Mouse (Mus musculus) CH12.LX (cell line): ENCODE results near the gene Spag8. TPM values are rescaled to one million over a fixed set of nuclear protein-coding genes. Genes with fewer than 3 reads are reported as not detected.

Experiments used
- DNase-seq: peaks from one replicate; pipeline ENCODE4 v3.0.0-alpha.2; 2013; ENCODE audit errors: extremely low read depth
- H3K27ac ChIP-seq: 2 replicates; pipeline ENCODE4 v1.5.1; 2012; ENCODE audit warnings: low read depth, mild to moderate bottlenecking, control low read depth, moderate library complexity; ENCODE audit not compliant: insufficient read depth
- H3K27me3 ChIP-seq: replicated peaks from 2 replicates; pipeline ENCODE3; 2012; ENCODE audit warnings: inconsistent platforms
- H3K36me3 ChIP-seq, 2 experiments: replicated peaks in 1 of 2; 2 replicates each; pipeline versions ENCODE3 to v1.6.1; 2012; ENCODE audit warnings: inconsistent platforms in 1 of 2, low read length in 1 of 2, mild to moderate bottlenecking in 1 of 2, mixed read lengths in 1 of 2, moderate library complexity in 1 of 2; ENCODE audit not compliant: control insufficient read depth in 1 of 2, insufficient read depth in 1 of 2
- H3K4me1 ChIP-seq, 2 experiments: 2 replicates each; pipeline ENCODE4 v1.6.1; 2012; ENCODE audit warnings: inconsistent platforms in 1 of 2, moderate library complexity in 1 of 2; ENCODE audit not compliant: insufficient read depth in 2 of 2, control insufficient read depth in 1 of 2
- H3K4me2 ChIP-seq: 2 replicates; pipeline ENCODE4 v1.6.1; 2012; ENCODE audit warnings: low read depth, mild to moderate bottlenecking, control low read depth; ENCODE audit not compliant: poor library complexity, insufficient read depth, severe bottlenecking
- H3K4me3 ChIP-seq, 3 experiments: fragments of 150-350 bp in 1 of 3; sonication (generic) in 1 of 3; replicated peaks in 1 of 3; 2 replicates each; pipeline versions ENCODE3 to v1.5.1; 2011 to 2012; ENCODE audit warnings: low read depth in 2 of 3, low read length in 2 of 3, mild to moderate bottlenecking in 2 of 3, moderate library complexity in 2 of 3, control low read depth in 1 of 3, improper control_type of control experiment in 1 of 3, inconsistent platforms in 1 of 3, mixed read lengths in 1 of 3; ENCODE audit not compliant: poor library complexity in 1 of 3
- H3K79me2 ChIP-seq: replicated peaks from 2 replicates; pipeline ENCODE4 v1.6.1; 2012; ENCODE audit warnings: mild to moderate bottlenecking, moderate library complexity; ENCODE audit not compliant: control insufficient read depth, poor library complexity, insufficient read depth, severe bottlenecking; ENCODE audit errors: extremely low read depth
- H3K9ac ChIP-seq: 2 replicates; pipeline ENCODE4 v1.6.1; 2012; ENCODE audit warnings: low read depth, mild to moderate bottlenecking, control low read depth, moderate library complexity; ENCODE audit not compliant: insufficient read depth
- H3K9me3 ChIP-seq: replicated peaks from 2 replicates; pipeline ENCODE3; 2012; ENCODE audit warnings: low read length, inconsistent platforms, mixed read lengths
- BHLHE40 ChIP-seq: IDR thresholded peaks from 2 replicates; pipeline ENCODE4 v1.6.1; 2011; ENCODE audit warnings: mild to moderate bottlenecking, low read depth, low read length, improper control_type of control experiment
- CHD1 ChIP-seq: IDR thresholded peaks from 2 replicates; pipeline ENCODE4 v1.6.1; 2012; ENCODE audit warnings: low read depth, low read length, improper control_type of control experiment, inconsistent platforms
- E2F4 ChIP-seq: IDR thresholded peaks from 2 replicates; pipeline ENCODE4 v1.6.1; 2011; ENCODE audit warnings: low read depth, low read length, improper control_type of control experiment; ENCODE audit not compliant: insufficient replicate concordance
- IRF4 ChIP-seq: IDR thresholded peaks from 2 replicates; pipeline ENCODE4 v1.6.1; 2014; ENCODE audit warnings: low read depth, mild to moderate bottlenecking, inconsistent platforms, low read length, improper control_type of control experiment
- KAT2A ChIP-seq: IDR thresholded peaks from 2 replicates; pipeline ENCODE4 v1.6.1; 2012; ENCODE audit warnings: low read length, improper control_type of control experiment, inconsistent platforms; ENCODE audit not compliant: insufficient replicate concordance
- MAFK ChIP-seq: IDR thresholded peaks from 2 replicates; pipeline ENCODE4 v1.6.1; 2011; ENCODE audit warnings: low read length, improper control_type of control experiment; ENCODE audit not compliant: insufficient replicate concordance
- MAX ChIP-seq: IDR thresholded peaks from 2 replicates; pipeline ENCODE4 v1.6.1; 2011; ENCODE audit warnings: low read length, improper control_type of control experiment
- MAZ ChIP-seq: IDR thresholded peaks from 2 replicates; pipeline ENCODE4 v1.6.1; 2012; ENCODE audit warnings: low read depth, mild to moderate bottlenecking, inconsistent platforms, low read length, improper control_type of control experiment, moderate library complexity
- MEF2A ChIP-seq: IDR thresholded peaks from 2 replicates; pipeline ENCODE4 v1.6.1; 2014; ENCODE audit warnings: low read depth, mild to moderate bottlenecking, inconsistent platforms, low read length, improper control_type of control experiment, borderline replicate concordance
- NELFE ChIP-seq: IDR thresholded peaks from 2 replicates; pipeline ENCODE4 v1.6.1; 2011; ENCODE audit warnings: low read depth, low read length, improper control_type of control experiment
- NRF1 ChIP-seq: IDR thresholded peaks from 2 replicates; pipeline ENCODE4 v1.6.1; 2014; ENCODE audit warnings: low read depth, mild to moderate bottlenecking, inconsistent platforms, low read length, improper control_type of control experiment, moderate library complexity
- PAX5 ChIP-seq: IDR thresholded peaks from 2 replicates; pipeline ENCODE4 v1.6.1; 2012; ENCODE audit warnings: low read length, inconsistent platforms, mixed read lengths
- SMC3 ChIP-seq: IDR thresholded peaks from 2 replicates; pipeline ENCODE4 v1.6.1; 2011; ENCODE audit warnings: low read depth, low read length, improper control_type of control experiment
- TCF12 ChIP-seq: IDR thresholded peaks from 2 replicates; pipeline ENCODE4 v1.6.1; 2014; ENCODE audit warnings: low read depth, mild to moderate bottlenecking, inconsistent platforms, low read length, improper control_type of control experiment
- USF1 ChIP-seq: IDR thresholded peaks from 2 replicates; pipeline ENCODE4 v1.6.1; 2014; ENCODE audit warnings: low read depth, mild to moderate bottlenecking, inconsistent platforms, low read length, improper control_type of control experiment
- ZKSCAN1 ChIP-seq: IDR thresholded peaks from 2 replicates; pipeline ENCODE4 v1.6.1; 2012; ENCODE audit warnings: low read depth, inconsistent platforms, low read length, improper control_type of control experiment, borderline replicate concordance
- dilution Hi-C: fragments of 300-500 bp; cut with MboI; formaldehyde crosslinking; loops from 2 replicates; pipeline ENCODE4 v1.14.3; 2020; ENCODE audit warnings: low sequenced_read_pairs; ENCODE audit not compliant: extremely low pct_unique_long_range_greater_than_20kb, extremely low pct_ligation_motif_present
- in situ Hi-C: fragments of 300-500 bp; cut with MboI; formaldehyde crosslinking; loops from 3 replicates; pipeline ENCODE4 v1.14.3; 2019; ENCODE audit warnings: low sequenced_read_pairs, low pct_ligation_motif_present, low pct_unique_long_range_greater_than_20kb, mixed read lengths
- polyA plus RNA-seq: library from polyadenylated mRNA; unstranded; fragments of >175 nt; gene quantifications from 2 replicates; pipeline ENCODE4 v1.2.1, GENCODE M21; 2012; ENCODE audit warnings: low read depth; ENCODE audit not compliant: insufficient read length
- total RNA-seq, 2 experiments: library from RNA; depleted of rRNA; stranded (reverse); fragments of 300-350 nt in 1 of 2; fragments of >200 nt in 1 of 2; gene quantifications; 2 replicates each; pipeline ENCODE4 v1.2.3; 2012 to 2014

The Spag8 gene
- total and polyA plus RNA-seq, 3 experiments, result 0.08 TPM; not detected in 2

GRCm38 (mm10) chr4:43694439-43695248, 41.2 kb upstream of the Spag8 start:
- Histone ChIP-seq H3K79me2 (no peaks in the 10 kb centered on the region), H3K36me3 (no peaks in the 10 kb centered on the region), H3K4me3 (no peak overlapping the region), H3K4me1 (no peaks in the 10 kb centered on the region), H3K27ac (no peak overlapping the region), H3K4me2 (no peak overlapping the region), H3K9ac (no peak overlapping the region), H3K27me3 (peaks cover 90% of the 10 kb centered on the region), H3K9me3 (no peaks in the 10 kb centered on the region)
- TF ChIP-seq CHD1 (no peak), MAX (no peak), USF1 (no peak), MAFK (no peak), TCF12 (no peak), E2F4 (no peak), PAX5 (no peak), SMC3 (no peak), BHLHE40 (no peak), ZKSCAN1 (no peak), KAT2A (no peak), MEF2A (no peak), NELFE (no peak), NRF1 (no peak), IRF4 (no peak)
- no peak for DNase-seq
- dilution Hi-C loops (no loop called here), in situ Hi-C loops (no loop called here)

DNA sequence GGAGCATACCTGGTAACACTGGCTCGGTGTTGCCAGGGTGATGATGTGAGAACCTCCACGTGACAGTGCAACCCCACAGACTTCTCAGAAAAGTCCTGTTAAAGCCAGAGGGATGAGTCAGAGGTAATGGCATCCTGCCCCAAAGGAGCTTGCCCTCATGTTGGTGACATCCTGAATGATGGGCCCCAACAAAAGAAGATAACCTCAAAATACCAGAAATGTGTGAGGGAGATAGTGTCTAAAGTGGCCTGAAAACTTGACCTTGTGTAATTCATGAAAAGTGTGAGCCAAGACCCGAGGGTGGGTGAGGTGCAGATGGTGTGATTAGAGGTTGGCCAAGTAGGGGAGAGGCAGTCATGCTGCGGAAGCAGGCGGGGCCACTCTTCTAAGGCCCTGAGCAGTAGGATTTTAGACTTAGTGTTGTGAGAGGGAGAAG, 40.4 kb upstream of the Spag8 start:
- H3K4me2 ChIP-seq, result no peak overlapping the region
- H3K9ac ChIP-seq, result no peak overlapping the region
- no peak overlapping the region for H3K27ac ChIP-seq
- H3K79me2 ChIP-seq, result no peaks in the 10 kb centered on the region
- dilution Hi-C loops (no loop called here), in situ Hi-C loops (no loop called here)
- H3K27me3 ChIP-seq, result peaks cover 90% of the 10 kb centered on the region
- no peaks in the 10 kb centered on the region for H3K9me3 ChIP-seq
- no peak for TF ChIP-seq MAZ
- H3K36me3 ChIP-seq, result no peaks in the 10 kb centered on the region
- no peaks in the 10 kb centered on the region for H3K4me1 ChIP-seq
- H3K4me3 ChIP-seq, result no peak overlapping the region
- no peak for DNase-seq
